Mouse (Mus musculus) liver, embryonic 14.5 days (tissue): ENCODE measurements around the gene Cdiptos. TPM values are rescaled to one million over a fixed set of nuclear protein-coding genes. Genes with fewer than 3 reads are reported as not detected.

Experiments used
- ATAC-seq: fragments of 200-750 bp; cut with Nextera tagmentation; 2 replicates; pipeline ENCODE4 v1.8.0; 2017; ENCODE audit warnings: moderate number of reproducible peaks, mild to moderate bottlenecking, moderate library complexity; ENCODE audit not compliant: insufficient read depth
- DNase-seq, 3 experiments: peaks; one replicate each; pipeline ENCODE4 v3.0.0-alpha.2; 2012 to 2013; ENCODE audit warnings: low read depth in 3 of 3, low spot score in 3 of 3
- H3K27ac ChIP-seq: fragments of 300-500 bp; sonication (generic); 2 replicates; pipeline ENCODE4 v1.5.1; 2014; ENCODE audit warnings: moderate library complexity, mild to moderate bottlenecking, control low read depth, inconsistent platforms
- H3K27me3 ChIP-seq: fragments of 300-500 bp; sonication (generic); 2 replicates; pipeline ENCODE4 v1.6.1; 2014; ENCODE audit warnings: mild to moderate bottlenecking, low read length, moderate library complexity; ENCODE audit not compliant: control insufficient read depth, insufficient read depth
- H3K36me3 ChIP-seq: fragments of 300-500 bp; sonication (generic); replicated peaks from 2 replicates; pipeline ENCODE4 v1.6.1; 2014; ENCODE audit warnings: low read depth; ENCODE audit not compliant: control insufficient read depth, insufficient read depth
- H3K4me1 ChIP-seq, 2 experiments: fragments of 200-500 bp in 1 of 2; fragments of 300-500 bp in 1 of 2; sonication (generic) in 1 of 2; replicated peaks; 2 replicates each; pipeline ENCODE4 v1.6.1; 2012 to 2014; ENCODE audit warnings: antibody characterized with exemption in 1 of 2, inconsistent platforms in 1 of 2, low read length in 1 of 2; ENCODE audit not compliant: control insufficient read depth in 2 of 2, insufficient read depth in 2 of 2
- H3K4me2 ChIP-seq: fragments of 300-500 bp; sonication (generic); 2 replicates; pipeline ENCODE4 v1.6.1; 2014; ENCODE audit warnings: low read depth, mild to moderate bottlenecking, control low read depth, moderate library complexity
- H3K4me3 ChIP-seq, 2 experiments: fragments of 200-500 bp in 1 of 2; fragments of 300-500 bp in 1 of 2; sonication (generic) in 1 of 2; 2 replicates each; pipeline ENCODE4 v1.5.1; 2012 to 2014; ENCODE audit warnings: low read depth in 2 of 2, low read length in 2 of 2, mild to moderate bottlenecking in 2 of 2, control low read depth in 1 of 2, inconsistent platforms in 1 of 2, moderate library complexity in 1 of 2; ENCODE audit not compliant: insufficient read depth in 1 of 2
- H3K9ac ChIP-seq: fragments of 300-500 bp; sonication (generic); replicated peaks from 2 replicates; pipeline ENCODE4 v1.6.1; 2014; ENCODE audit warnings: mild to moderate bottlenecking, control low read depth, moderate library complexity
- H3K9me3 ChIP-seq: fragments of 300-500 bp; sonication (generic); 2 replicates; pipeline ENCODE4 v1.6.1; 2016; ENCODE audit warnings: low read length, mixed read lengths; ENCODE audit not compliant: control insufficient read depth
- CTCF ChIP-seq: IDR thresholded peaks from 2 replicates; pipeline ENCODE4 v1.5.1; 2016; ENCODE audit warnings: antibody characterized with exemption, low read depth, control low read depth
- EP300 ChIP-seq: IDR thresholded peaks from 2 replicates; pipeline ENCODE4 v1.6.1; 2016; ENCODE audit warnings: antibody characterized with exemption, low read depth
- WGBS: fragments of 180-500 bp; shearing (Covaris S2); extraction: QIAGEN DNeasy Blood & Tissue Kit; methylation state at CpG from one replicate; pipeline ENCODE4 v1.1.7; 2014; ENCODE audit not compliant: insufficient replicate concordance; 5-methylcytosine and 5-hydroxymethylcytosine counted together
- polyA plus RNA-seq, 2 experiments: library from polyadenylated mRNA; depleted of rRNA in 1 of 2; stranded (reverse) in 1 of 2; unstranded in 1 of 2; fragments of >200 nt; fragmentation: Nextera tagmentation in 1 of 2; extraction: Ambion mirVana in 1 of 2; gene quantifications; 2 replicates each; pipeline versions ENCODE4 v1.2.1 to v1.2.3; 2012 to 2014

Gene Cdiptos
- polyA plus RNA-seq (2012; rRNA removed), result 0.18 and 0.52 TPM in 2 replicates
- 0.20 and 0.64 TPM in 2 replicates for polyA plus RNA-seq (2014; fragmentation: Nextera tagmentation; extraction: Ambion mirVana)

GRCm38 (mm10) chr7:126975950-126976866 is at the start of gene Cdiptos:
Gene Cdiptos, minus strand, starts transcription at chr7:126976098.
- no peaks in the 10 kb centered on the region for H3K9me3 ChIP-seq
- under 1% methylated on average over 55 of the region's 55 CpGs for WGBS
- peak; percentile 47 for TF ChIP-seq EP300
- TF ChIP-seq CTCF, result peak; percentile 100
- DNase-seq, result peak; percentile 94 to 95 (median 94)
- H3K27me3 ChIP-seq, result no peaks in the 10 kb centered on the region
- peak; percentile 94 for ATAC-seq
- H3K9ac ChIP-seq, result peak within 1 kb of the TSS; percentile 81
- peaks cover 22% of the 10 kb centered on the region for H3K36me3 ChIP-seq
- H3K27ac ChIP-seq, result peak within 1 kb of the TSS; percentile 77
- peak within 1 kb of the TSS; percentile 77 for H3K4me2 ChIP-seq
- H3K4me3 ChIP-seq, result peak within 1 kb of the TSS; percentile 70 to 88
- peaks cover 10 to 12% of the 10 kb centered on the region in 2 experiments for H3K4me1 ChIP-seq

DNA sequence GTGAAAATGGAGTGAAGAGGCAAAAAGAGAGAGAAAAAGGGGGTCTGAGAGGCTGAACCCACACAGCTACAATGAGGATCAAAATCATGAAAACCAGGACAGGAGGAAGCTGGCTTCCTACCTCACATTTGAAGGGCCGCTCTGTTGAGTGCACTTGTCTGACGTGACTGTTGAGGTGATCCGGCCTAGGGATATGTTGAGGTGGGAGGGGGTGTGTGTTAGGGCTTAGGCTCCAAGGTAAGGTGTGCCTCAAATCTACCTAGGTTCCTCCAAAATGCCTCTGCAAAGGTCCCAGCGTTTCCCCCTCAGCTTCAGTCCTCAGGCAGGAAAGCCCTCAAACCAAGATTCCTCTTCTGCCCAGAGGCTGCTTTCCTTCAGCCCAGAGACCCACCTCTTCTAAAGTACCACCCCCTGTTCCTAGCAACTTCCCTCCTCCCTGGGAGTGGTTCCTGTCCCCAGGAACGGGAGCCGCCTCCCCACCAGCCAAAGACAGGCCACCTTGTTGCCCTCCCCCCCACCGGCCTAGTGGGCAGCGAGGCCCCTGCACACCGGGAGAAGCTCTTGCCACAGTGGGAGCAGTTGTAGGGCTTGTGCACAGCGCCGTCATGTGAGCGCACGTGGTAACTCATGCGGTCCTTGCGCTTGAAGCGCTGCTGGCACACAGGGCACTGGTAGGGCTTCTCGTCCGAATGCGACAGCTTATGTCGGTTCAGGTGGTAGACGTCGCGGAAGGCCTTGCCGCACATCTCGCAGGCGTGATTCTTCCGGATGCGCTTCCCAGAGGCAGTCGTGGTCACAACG is 49.1 kb upstream of the Cdiptos start:
- Histone ChIP-seq H3K9me3 (no peaks in the 10 kb centered on the region), H3K9ac (peak overlapping the region; percentile 96), H3K4me1 (peaks cover 29 to 35% of the 10 kb centered on the region in 2 experiments), H3K27me3 (no peaks in the 10 kb centered on the region), H3K4me2 (peak overlapping the region; percentile 76), H3K27ac (peak overlapping the region; percentile 89), H3K4me3 (peak overlapping the region; percentile 66 to 95), H3K36me3 (peaks cover 52% of the 10 kb centered on the region)
- ATAC-seq, result peak; percentile 9
- DNase-seq, result peak; percentile 62 to 73 (median 63)
- WGBS, result under 1% methylated on average over 30 of the region's 30 CpGs
- TF ChIP-seq EP300, result 0 out of 2 replicates have a peak, but pooled peaks have one; percentile 10
- TF ChIP-seq CTCF, result peak; percentile 93

DNA sequence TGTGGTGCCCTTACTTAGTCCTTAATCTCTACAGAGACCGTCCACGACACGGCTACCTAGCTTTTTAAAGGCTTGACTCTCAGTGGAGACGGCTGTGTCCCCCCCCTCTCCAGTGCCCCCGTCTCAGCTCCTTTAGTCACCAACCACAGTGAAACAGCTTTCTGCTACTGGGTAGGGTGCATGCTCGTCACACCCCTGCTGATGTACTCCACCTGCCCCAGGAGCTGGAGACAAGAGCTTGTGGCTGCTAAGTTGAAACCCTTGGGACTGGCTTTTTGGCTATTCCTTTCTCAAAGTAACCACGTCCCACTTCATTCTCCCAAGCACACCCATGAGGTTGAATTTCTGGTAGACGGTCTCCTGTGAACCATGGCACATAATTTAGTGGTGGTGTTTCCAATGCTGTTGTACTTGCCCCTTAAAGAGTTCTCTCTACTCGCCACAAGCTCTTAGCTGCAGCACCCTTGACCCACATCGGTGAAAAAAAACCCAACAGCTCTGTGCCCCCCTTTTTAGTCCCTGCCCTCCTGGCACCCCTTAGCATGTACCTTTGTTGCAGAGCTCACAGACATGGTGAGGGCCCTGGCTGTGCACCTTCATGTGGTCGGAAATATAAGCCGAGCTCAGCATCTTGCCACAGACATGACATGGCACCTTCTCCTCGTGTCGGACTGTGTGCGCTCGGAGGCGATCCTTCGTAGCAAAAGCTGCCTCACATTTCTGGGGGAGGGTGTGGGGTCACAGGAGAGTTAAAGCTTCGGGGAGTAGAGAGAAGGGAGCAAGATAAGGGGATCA is 48.2 kb upstream of the Cdiptos start:
- ATAC-seq (no peak), DNase-seq (no peak)
- H3K4me2 ChIP-seq, result peak overlapping the region; percentile 76
- peaks cover 44% of the 10 kb centered on the region for H3K36me3 ChIP-seq
- H3K4me1 ChIP-seq, result peaks cover 29 to 35% of the 10 kb centered on the region in 2 experiments
- no peaks in the 10 kb centered on the region for H3K27me3 ChIP-seq
- TF ChIP-seq EP300, result no peak
- no peak for TF ChIP-seq CTCF
- H3K4me3 ChIP-seq, result peak overlapping the region; percentile 66 to 95
- H3K9me3 ChIP-seq, result no peaks in the 10 kb centered on the region
- H3K27ac ChIP-seq, result peak overlapping the region; percentile 89
- WGBS, result 18% methylated on average over 19 of the region's 19 CpGs
- peak overlapping the region; percentile 96 for H3K9ac ChIP-seq

DNA sequence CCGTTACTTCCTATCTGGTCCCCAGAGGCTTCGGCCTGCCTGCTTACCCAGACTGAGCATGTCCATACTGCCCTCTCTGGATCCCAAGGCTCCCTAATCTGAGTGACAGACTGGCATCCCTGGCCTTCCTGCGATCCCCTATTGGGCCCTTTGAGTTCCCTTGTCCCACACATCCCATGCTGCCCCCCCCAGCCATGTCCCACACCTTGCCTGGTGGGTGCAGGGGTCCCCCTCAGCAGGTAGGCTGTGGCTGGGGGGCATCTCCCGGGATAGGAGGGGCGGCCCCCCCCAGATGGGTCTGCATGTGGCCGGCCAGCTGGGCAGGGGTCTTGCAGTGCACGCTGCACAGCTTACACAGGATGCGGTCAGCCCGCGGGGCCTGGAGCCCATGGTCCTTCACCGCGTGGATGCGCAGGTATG is 47.4 kb upstream of the Cdiptos start:
- ATAC-seq, result no peak
- Histone ChIP-seq H3K9ac (peak overlapping the region; percentile 5; the same call in 1 of the 2 replicates), H3K4me2 (peak overlapping the region; percentile 76), H3K27ac (no peak overlapping the region), H3K4me1 (peaks cover 27 to 35% of the 10 kb centered on the region in 2 experiments), H3K36me3 (peaks cover 36% of the 10 kb centered on the region), H3K9me3 (no peaks in the 10 kb centered on the region), H3K4me3 (peak overlapping the region in 1 of 2 experiments; percentile 95; a peak in 2 of 4 replicates), H3K27me3 (no peaks in the 10 kb centered on the region)
- TF ChIP-seq EP300 (no peak), CTCF (no peak)
- no peak for DNase-seq
- WGBS, result 78% methylated on average over 13 of the region's 13 CpGs
